Mouse (Mus musculus): Measurements from ENCODE around the gene Naa38.

The Naa38 gene

DNA sequence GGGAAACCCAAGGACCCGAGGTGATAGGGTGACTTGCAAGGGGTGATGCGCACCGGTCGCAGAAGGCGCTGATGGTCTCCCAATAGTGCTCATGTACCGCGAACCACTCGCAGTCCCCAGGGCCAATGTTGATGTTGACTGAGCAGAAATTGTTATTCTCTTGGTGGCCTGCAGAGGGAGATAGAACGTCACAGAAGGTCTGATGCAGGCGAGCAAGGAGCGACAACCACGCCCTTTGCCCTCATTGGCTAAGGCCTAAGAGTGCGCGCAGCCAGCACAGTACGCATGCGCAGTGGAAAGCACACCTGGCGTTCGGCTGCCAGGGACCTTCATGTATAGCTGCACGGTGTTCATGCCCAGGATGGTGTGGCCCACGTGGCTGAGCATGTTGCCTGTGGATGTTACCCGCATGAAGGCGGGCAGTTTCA lies 5.9 kb downstream of the Naa38 start:
- peak; percentile 92 for DNase-seq (ENCODE audit: low spot score)

DNA sequence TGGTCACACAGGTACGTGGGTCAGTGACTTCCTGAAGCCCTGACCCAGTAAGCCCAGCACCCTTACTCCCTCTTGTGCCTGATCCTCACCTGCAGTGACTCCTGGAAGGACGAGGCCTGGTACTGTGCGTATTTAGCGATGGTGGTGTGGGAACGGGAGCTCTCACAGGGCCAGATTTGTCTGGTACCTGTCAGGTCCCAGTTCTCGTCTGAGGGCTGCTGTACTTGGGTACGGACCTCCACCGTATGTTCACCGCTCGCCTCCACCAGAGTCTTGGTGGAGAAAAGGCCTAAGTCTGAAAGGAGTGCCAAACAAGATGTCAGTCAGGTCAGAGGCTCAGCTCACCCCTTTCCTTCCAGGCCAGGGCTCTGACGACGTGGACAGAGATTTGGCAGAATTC lies 6.7 kb downstream of the Naa38 start:
- DNase-seq (ENCODE audit: low spot score), result no peak

DNA sequence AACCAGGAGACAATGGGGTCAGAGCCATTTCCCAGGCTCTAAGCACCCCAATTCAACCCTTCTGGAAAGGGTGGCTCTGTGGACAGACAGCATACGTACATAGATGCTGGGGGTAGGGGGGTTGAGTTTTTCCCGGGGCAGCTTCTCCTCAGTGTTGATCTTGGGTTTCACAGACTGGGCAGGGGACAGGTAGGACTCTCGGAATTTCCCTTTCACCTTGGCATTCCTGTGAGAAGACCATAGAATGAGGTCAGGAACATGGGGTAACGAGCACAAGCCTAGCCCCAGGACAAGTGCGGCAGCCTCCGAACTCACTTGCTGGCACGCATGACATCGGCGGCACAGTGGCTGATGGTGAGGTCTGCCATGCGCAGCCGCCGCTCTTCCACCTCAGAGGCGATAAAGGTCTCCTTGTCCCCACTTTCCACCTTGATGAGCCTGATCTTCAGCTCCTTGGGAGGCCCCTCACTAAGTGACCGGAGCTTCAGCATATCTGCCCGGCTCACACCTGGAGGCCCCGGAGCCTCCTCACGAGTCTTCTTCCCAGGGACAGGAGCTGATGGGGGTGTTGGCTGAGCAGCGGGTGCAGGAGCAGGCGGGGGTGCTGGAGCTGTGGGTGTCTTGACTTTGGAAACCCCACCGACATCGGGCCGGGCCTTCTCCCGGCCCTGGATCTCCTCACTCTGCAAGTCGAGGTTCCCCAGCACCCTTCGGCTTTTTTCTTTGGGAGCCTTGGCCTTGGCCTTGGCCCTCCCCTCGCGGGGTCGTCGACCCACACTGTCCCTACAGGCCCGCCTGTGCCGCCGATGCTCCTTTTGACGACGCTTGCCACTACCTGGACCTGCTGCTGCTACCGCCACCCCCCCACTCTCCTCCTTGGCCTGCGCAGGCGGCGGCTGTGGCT lies 8.7 kb downstream of the Naa38 start:
- no peak for DNase-seq (ENCODE audit: low spot score)

DNA sequence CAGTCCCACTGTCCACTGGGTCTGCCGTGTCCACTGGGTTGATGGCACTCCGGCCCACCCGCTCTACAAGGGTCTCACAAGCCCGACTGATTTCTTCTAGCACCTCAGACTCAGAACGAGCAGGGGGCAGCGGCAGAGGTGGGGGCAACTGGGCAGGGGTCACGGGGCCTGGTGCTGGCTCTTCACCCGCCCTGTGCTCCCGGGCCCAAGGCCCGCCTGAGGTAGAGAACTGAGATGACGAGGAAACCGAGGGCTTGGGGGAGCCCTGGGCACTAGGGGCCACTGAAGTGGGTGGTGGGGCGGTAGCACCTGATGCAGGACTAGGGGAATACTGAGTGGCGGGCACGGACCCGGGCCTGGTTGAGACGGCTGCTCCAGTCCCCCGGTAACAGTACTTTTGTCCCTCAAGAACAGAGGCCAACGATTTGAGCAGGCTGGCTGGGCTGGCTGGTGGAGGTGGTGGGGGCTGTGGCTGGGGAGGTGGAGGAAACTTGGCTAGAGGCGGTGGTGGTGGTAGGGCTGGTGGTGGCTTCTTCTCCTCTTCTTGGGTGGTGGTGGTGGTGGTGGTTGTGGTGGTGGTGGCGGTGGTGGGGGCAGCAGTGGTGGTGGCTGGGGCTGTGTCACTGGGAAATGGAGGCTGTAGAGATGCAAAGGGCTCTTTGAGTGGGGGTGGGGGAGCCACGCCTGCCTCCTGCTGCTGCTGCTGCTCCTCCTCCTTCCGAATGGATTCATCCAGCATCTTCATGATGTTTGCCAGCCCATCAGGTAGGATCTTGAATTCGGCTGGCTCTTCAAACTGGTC lies 9.5 kb downstream of the Naa38 start:
- DNase-seq (ENCODE audit: low spot score), result no peak

DNA sequence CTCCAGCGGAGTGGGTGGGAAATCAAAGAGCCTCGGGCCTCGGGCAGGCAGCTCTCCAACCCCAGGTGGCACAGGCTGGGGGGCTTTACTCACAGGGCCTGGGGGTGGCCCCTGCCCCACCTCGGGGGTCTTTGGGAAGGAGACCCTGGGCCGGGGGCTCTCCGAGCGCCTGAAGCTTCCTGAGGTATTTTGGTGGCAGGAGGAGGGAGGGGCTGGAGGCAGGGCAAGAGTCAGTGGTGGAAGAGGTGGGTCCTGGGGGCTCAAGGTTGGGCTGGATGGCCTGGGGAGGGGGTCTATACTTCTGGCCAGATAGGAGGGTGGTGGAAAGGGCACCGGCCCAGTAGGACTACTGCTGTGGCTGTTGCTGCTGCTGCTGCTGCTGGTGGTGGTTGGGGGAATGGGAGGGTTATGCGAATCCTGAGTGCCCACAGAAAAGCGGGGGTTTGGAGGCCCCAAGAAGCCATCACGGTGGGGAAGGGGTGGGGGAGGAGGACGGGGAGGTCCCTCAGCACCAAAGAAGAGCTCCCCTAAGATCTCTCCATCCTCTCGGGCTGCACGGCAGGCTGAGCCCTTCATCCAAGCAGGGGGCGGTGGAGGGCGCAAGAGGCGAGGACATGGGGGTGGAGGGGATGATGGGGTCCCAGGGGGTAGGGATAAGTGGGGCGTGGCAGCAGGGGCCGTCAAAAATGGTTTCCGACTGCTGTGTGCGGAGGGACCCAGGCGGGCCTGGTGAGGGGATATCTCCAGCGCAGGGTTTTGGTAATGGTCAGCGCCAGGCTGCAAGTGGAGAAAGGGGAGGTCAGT lies 10.3 kb downstream of the Naa38 start:
- DNase-seq (ENCODE audit: low spot score), result no peak

DNA sequence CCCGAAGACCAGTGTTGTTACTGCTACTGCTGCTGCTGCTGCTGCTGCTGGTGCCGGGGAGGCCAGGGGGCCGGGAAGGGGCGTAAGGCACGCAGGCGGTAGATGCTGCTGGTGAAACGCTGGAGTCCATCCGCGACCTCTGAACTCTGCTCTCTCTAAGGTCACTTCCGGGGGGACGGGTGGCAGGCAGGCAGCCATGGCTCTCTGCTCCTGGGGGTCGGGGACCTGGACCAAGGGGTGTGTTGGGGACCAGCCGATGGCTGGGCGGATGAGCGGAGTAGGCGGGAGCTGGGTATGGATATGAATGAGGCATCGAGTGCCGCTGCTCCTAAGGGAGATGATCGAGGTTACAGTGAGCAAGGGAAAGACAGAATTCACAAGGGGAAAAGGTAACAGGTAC lies 11.0 kb downstream of the Naa38 start:
- DNase-seq (ENCODE audit: low spot score), result no peak

DNA sequence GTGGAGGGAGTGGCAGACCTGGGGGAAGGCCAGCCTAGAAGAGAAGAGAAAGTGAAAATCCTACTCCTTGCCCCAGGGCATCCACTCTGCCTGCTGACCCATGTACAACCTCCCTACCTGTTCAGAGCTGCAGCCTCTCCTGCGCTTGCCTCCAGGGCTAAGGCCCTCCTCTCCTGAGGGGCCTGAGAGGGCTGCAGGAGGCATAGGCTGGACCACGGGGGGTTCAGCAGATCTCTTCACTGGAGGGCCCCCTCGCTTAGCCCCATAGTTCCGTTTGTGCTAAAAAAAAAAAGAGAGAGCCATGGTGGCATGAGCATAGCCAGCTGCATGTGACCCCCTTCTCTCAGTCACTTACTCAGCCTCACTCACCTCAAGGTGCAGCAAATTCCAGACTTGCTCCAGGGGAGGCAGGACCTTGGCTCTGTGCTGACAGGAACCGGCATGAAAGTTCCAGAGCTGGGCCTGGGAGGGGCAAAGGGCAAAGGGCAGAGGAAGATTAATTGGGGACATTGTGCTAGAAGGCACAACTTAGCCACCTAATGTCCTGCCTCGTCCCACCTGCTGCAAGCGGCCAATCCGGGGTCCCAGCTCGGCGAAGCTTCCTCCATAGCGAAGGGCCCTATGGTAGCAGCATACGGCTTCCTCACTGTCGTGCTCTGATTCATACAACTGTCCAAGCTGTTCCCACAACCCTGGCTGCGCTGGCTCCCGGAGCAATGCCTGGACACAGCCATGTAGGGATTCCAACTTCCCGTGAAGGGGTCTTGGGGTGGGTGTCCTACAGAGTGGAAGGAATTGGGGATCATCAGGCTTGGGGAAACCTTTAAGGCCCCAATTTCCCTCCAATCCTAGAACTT lies 11.8 kb downstream of the Naa38 start:
- no peak for DNase-seq (ENCODE audit: low spot score)

DNA sequence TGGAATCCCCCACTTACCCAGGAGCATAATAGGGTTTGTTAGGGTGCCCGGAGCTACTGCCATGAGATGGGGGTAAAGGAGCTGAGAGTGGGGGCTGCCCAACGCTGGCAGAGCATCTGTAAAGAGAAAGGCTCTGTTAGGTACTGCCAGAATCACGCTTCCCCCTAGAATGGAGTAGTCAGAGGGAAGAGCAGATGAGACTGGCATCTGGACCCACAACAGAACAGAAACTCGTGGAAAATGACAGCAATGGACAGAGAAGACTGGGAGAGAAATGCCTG lies 12.4 kb downstream of the Naa38 start:
- no peak for DNase-seq (ENCODE audit: low spot score)

DNA sequence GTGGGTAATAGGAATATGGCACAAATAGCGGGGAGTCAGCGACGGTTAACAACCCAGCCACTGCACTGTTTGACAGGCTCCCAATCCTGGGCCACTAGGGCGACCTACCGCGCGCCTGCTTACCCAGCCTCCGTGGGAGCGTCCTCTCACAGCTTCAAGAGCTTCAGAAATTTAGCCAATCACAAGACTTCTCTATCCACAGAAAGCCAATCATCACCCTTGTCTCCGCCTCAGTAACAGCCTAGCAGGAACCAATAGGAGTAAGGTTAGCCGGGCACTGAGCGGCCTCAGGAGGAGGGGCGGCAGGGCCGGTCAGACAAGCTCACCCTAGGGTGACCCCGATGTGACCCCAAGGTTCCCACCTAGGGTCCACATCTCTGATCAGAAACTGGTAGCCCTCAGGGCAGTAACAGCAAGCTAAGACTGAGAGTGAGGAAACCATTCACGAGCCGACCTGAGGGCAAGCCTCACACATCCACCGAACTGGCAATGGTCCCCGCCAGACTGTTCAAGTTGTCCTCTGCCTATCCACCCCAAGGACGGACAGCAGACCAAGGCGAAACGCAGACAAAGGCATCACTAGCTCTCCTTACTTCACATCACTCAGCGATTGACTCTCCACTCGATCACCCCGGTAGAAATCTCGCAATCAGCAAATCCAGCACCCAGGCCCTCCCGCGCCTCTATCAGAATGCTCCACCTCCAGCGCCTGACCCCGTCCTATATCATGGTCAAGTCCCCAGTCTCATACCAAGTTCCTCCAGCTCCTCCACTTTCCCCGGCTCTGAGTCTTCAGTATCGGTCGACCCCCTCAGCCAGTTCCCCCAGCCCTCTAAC lies 13.5 kb downstream of the Naa38 start:
- peak; percentile 82 for DNase-seq (ENCODE audit: low spot score)

DNA sequence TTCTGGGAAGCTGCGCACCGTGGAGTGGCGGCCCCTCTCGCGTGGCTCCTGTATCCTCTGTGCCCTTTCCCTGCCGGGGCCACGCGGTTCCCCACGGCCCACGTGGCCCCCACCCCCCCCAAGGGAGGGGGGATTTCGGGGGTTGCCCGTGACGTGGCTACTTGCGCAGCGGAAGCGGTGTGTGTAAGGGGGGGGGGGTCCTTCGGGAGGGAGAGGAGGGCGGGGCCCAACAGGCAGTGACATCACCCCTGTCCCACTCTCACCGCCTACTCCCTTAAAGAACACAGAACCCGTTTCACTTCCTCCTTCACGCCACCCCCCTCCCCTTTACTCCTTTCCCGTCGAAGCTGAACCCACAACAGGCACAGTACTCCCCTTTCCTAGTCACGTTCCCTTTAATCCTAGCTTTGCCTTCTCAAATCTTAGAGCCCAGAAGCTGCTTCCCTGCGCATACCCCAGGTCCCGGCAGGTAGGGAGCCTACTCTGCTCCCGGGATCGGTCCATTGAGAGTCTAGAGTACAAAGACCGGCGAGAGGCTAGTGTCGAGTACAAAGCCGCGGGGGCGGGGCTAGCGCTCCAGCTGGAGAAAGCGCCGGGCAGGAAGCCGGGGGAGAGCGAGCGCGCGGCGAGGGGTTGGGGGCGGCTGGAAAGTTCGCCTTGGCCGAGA lies 14.2 kb downstream of the Naa38 start:
- DNase-seq (ENCODE audit: low spot score), result peak; percentile 92

DNA sequence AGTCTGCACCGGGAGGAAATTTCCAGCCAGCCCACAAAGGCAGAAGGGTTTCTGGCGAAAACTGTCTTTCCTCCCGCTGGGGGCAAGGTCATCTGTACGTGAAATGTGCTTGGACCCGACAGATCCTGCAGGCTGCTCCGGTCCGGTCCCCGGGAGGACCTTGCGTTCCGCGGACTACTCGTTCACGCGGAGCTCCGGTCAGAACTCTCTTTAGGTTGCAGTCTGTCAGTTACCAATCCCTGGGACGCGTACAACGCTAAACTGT lies 14.7 kb downstream of the Naa38 start:
- no peak for DNase-seq (ENCODE audit: low spot score)

DNA sequence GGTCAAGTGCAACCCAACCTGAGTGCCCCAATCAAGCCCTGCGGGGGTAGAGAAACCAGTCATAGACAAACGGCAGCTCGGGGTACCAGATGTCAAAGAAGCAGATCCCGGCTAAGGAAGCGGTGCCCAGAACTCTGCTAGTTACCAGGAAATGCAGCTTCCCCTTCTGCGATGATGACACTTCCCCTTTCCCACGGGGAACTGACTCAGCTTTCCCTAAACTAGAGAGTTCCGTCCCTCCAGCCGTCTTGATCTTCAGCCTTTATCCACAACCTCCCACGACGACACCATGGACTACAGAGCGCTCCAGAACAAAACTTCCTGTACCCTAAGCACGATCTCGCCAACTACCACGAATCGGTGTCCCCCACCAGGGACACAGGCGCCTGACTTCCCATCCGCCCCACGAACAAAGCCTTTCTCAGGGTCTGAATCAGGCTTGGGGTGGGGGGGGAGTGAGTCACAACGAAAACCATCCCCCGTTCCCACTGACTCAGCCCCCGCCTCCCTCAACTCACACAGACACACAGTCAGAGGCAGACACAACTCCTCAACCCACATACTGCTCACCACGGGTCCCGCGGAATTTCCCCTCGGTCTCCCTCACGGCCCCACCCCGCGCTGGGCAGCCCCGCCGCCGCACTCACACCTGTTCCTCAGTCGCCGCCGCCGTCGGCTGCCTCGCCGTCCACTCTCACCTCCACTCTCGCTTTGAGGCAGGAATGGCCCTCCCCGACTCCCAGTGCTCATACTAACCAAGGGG lies 15.2 kb downstream of the Naa38 start:
- DNase-seq (ENCODE audit: low spot score), result peak; percentile 93

DNA sequence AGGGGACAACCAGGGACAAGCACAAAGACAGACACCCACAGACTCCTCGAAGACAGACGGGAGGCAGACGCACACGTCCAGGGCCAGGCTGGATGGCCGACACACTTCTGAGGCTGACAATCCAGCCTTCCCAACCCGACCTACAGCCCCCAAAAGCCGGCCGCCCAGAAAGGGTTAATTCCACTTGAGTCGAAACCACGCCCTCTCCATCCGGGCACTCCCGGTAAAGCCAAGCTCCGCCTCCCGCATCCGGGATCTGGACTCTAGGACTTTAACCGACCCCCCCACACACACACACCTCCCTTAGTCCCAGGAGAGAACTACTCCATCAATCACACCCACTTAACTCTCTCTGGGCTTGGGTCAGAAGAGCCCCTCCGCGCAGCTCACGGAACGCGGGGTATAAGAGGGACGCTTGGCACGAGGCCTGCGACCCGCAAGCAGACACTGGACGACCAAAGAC lies 15.8 kb downstream of the Naa38 start:
- DNase-seq (ENCODE audit: low spot score), result peak; percentile 71

DNA sequence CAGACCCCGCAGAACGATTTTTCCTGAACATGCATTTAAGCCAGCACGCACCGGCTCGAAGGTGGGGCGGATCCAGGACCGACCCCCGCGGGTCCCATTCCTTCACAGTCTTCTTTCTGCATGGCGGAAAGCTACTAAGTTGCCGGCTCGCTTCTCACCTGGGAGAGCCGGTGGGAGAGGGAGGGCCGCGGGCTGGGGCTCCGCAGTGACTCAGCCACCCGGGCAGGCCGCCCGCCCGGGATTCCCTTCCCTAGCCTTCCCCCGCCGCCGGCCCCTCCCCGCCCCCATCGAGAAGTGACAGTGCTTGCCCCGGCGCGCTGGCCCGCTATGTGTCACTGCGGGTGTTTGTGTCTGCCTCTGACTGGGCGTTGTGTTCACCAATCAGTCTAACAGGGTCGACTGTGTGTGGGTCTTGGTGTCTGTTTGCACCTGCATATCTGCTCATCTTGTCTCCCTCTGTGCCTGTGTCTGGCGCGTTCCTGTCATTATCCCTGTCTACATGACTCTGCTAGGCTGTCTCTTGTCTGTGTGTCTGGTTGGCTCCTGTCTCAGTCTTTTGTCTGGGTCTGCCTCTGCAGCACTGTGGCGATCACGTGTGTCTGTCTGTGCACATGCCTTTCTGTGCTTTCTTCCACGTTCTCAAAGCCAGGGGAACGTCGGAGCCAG lies 16.4 kb downstream of the Naa38 start:
- DNase-seq (ENCODE audit: low spot score), result peak; percentile 58

DNA sequence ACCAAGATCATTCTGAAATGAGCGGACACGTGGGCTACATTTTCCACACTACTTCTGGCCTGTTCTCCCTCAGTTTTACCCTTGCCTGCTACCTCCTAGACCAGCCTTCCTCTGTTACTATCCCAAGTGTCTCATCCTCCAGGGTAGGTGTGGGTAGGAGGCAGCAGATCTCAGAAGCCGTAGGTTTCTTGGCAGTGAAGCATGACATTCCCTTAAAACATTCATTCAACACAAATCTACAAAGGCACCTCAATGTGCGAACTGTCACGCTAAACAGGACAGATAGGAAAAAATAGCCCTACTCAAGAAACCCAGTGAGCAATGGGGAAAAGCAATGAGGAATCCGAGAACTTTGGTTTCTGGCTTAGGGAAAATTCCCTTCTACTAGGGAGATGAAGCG lies 17.3 kb downstream of the Naa38 start:
- DNase-seq (ENCODE audit: low spot score), result no peak

DNA sequence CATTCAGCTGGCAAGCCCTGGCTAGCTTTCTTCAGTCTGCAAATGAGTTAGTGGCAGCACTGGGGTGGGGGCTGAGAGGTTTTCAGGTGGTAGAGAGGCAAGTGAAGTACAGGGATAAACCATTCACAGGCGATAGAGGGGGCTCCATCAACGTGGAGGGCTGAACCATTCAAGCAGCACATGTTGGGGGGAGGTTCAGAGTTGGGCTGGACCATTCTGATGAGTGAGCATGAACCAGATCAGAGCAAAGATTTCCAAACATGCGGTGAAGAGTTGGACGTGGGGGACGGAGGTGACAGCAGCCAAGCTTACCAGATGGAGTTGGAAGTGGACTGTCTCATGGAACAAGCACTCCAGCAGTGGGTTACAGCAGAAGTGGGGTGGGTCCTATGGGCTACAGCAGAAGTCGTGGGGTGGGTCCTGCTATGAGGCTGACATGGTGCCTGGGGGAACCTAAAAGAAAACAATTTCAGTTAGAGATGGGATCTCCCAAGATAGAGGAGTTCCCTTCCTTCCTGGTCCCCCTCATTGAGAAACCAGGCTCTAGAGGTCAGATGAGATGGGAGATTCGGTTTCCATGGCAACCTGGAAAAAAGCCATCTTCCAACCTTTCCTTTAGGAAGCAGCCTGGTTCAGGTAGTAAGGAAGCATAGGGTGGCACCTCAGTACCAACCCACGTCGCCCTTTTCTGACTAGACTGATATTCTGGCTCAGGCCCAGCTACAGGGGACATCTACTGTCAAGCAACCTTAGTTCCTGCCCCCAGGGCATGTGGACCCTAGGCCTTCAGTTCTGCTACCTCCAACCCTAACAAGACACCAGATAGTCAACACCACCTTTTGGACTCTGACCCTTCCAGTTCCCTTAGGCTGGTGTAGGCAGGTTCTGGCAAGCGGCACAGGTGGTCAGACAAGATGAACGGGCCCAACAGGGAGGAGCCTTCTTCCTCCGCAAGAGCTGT lies 18.2 kb downstream of the Naa38 start, which contains the start of gene Kdm6b:
Kdm6b (minus strand) TSS at position 455 of the 961 bp plus-strand sequence.
- no peak for DNase-seq (ENCODE audit: low spot score)

DNA sequence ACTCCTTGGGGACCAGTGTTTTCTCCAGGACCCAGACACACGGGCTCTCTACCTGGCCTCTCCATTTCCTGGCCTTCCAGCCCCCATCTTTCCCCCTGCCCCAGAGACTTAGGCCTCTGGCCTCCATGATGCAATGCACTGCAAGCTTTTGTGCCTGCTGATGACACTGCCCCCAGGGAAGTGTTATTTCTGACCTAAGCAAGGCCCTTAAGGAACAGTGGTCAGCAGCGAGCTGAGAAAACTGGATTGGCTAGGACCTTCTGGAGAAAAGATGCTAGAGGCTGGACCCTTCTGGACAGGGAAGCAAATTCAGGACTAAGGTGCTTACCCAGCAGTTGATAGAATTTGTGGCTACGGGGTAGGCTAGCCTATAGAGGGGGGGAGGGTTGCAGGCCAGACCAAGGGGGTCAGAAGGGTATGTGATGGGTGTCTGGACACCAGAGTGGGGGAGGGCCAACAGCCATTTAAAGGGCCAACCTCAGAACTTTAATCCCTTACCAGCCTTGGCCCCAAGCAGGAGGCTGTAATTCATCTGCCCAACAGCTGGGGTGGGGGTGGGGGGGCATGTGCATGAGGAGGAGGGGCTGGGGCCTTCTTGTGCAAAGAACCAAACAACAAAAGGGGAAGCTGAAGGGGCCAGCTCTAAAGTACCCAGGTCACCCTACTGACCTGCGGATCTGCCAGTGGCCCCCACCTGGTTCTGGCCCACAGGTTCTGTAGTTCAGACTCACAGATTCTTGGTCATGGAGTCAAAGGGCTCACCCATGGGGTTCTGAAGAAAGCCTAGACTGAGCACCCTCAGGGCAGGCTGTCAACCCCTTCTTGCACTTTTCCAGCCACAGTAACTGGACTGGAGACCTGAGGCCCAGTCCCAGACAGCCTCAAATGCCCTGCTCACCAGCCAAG lies 19.4 kb downstream of the Naa38 start:
- no peak for DNase-seq (ENCODE audit: low spot score)

Measured in T-cell, adult 2 months (primary cell).